Mouse (Mus musculus): ENCODE results near the gene Pus10. TPM values are rescaled to one million over a fixed set of nuclear protein-coding genes. Genes with fewer than 3 reads are reported as not detected.
A peak's percentile ranks its signal among the peaks of the same experiment; 100 is the strongest.

Gene Pus10
- polyA plus RNA-seq (2015; fragmentation: Nextera tagmentation; extraction: Ambion mirVana): 14.1 and 14.3 TPM in 2 replicates

- WGBS: under 1% methylated on average over 40 of the region's 40 CpGs
- peak; percentile 69 for ATAC-seq (ENCODE audit: low read depth)
- Histone ChIP-seq H3K4me3 (peak within 1 kb of the TSS; percentile 81), H3K36me3 (no peaks in the 10 kb centered on the region), H3K4me2 (peak within 1 kb of the TSS; percentile 69), H3K4me1 (replicated peaks) (peaks cover 43% of the 10 kb centered on the region), H3K27ac (replicated peaks) (peak within 1 kb of the TSS; percentile 96), H3K27me3 (no peaks in the 10 kb centered on the region), H3K9ac (peak within 1 kb of the TSS; percentile 88), H3K9me3 (no peaks in the 10 kb centered on the region)
Observed at GRCm38 (mm10) chr11:23665311-23665786, at the start of gene Pus10. Gene Pus10, plus strand, starts transcription at chr11:23665674.

- Histone ChIP-seq H3K4me2 (no peak overlapping the region), H3K27me3 (no peaks in the 10 kb centered on the region), H3K4me1 (replicated peaks) (no peaks in the 10 kb centered on the region), H3K27ac (replicated peaks) (no peak overlapping the region), H3K4me3 (no peak overlapping the region), H3K36me3 (peaks cover 55% of the 10 kb centered on the region), H3K9ac (no peak overlapping the region), H3K9me3 (no peaks in the 10 kb centered on the region)
- no peak for ATAC-seq (ENCODE audit: low read depth)
- WGBS: 88% methylated on average over 5 of the region's 5 CpGs
Observed at GRCm38 (mm10) chr11:23618995-23619394, 46.5 kb upstream of the Pus10 start.

GRCm38 (mm10) chr11:23630664-23631063 is 34.8 kb upstream of the Pus10 start:
- H3K36me3 ChIP-seq: peaks cover 16% of the 10 kb centered on the region
- no peak overlapping the region for H3K27ac ChIP-seq (replicated peaks)
- H3K4me1 ChIP-seq (replicated peaks): peaks cover 25% of the 10 kb centered on the region
- H3K9me3 ChIP-seq: no peaks in the 10 kb centered on the region
- no peak overlapping the region for H3K9ac ChIP-seq
- H3K4me3 ChIP-seq: no peak overlapping the region
- H3K27me3 ChIP-seq: no peaks in the 10 kb centered on the region
- ATAC-seq (ENCODE audit: low read depth): no peak
- no peak overlapping the region for H3K4me2 ChIP-seq

- peak within 1 kb of the TSS; percentile 96 for H3K27ac ChIP-seq (replicated peaks)
- ATAC-seq (ENCODE audit: low read depth): peak; percentile 100
- H3K9me3 ChIP-seq: no peaks in the 10 kb centered on the region
- peak within 1 kb of the TSS; percentile 61 for H3K4me2 ChIP-seq
- H3K9ac ChIP-seq: peak within 1 kb of the TSS; percentile 97
- peaks cover 8% of the 10 kb centered on the region for H3K36me3 ChIP-seq
- peak within 1 kb of the TSS; percentile 94 for H3K4me3 ChIP-seq
- WGBS: under 1% methylated on average over 82 of the region's 103 CpGs
- peaks cover 25% of the 10 kb centered on the region for H3K4me1 ChIP-seq (replicated peaks)
- H3K27me3 ChIP-seq: no peaks in the 10 kb centered on the region
Observed at GRCm38 (mm10) chr11:23632945-23633878, 32.3 kb upstream of the Pus10 start, which contains the start of gene 0610010F05Rik. Gene 0610010F05Rik, minus strand, starts transcription at chr11:23633639.

GRCm38 (mm10) chr11:23633879-23634215 is 31.6 kb upstream of the Pus10 start:
- H3K9ac ChIP-seq: peak overlapping the region; percentile 60
- peaks cover 25% of the 10 kb centered on the region for H3K4me1 ChIP-seq (replicated peaks)
- peak overlapping the region; percentile 61 for H3K4me2 ChIP-seq
- ATAC-seq (ENCODE audit: low read depth): no peak; the same call in 1 of the 2 replicates
- H3K36me3 ChIP-seq: peaks cover 4% of the 10 kb centered on the region; the same call in 1 of the 2 replicates
- no peaks in the 10 kb centered on the region for H3K27me3 ChIP-seq
- WGBS: 10% methylated on average over 7 of the region's 7 CpGs
- no peaks in the 10 kb centered on the region for H3K9me3 ChIP-seq
- peak overlapping the region; percentile 94 for H3K4me3 ChIP-seq
- peak overlapping the region; percentile 96 for H3K27ac ChIP-seq (replicated peaks)

GRCm38 (mm10) chr11:23634573-23634972 is 30.9 kb upstream of the Pus10 start:
- Histone ChIP-seq H3K4me2 (peak overlapping the region; percentile 61; the same call in 1 of the 2 replicates), H3K27me3 (no peaks in the 10 kb centered on the region), H3K4me3 (no peak overlapping the region), H3K36me3 (peaks cover 11% of the 10 kb centered on the region), H3K9ac (no peak overlapping the region), H3K27ac (replicated peaks) (0 out of 2 replicates have a peak overlapping the region, but pooled peaks have one; percentile 6), H3K9me3 (no peaks in the 10 kb centered on the region), H3K4me1 (replicated peaks) (peaks cover 25% of the 10 kb centered on the region)
- ATAC-seq (ENCODE audit: low read depth): no peak
- 52% methylated on average over 8 of the region's 8 CpGs for WGBS

- Histone ChIP-seq H3K27ac (replicated peaks) (no peak overlapping the region), H3K4me2 (no peak overlapping the region), H3K4me3 (no peak overlapping the region), H3K9me3 (no peaks in the 10 kb centered on the region), H3K9ac (no peak overlapping the region), H3K4me1 (replicated peaks) (no peaks in the 10 kb centered on the region), H3K27me3 (no peaks in the 10 kb centered on the region), H3K36me3 (peaks cover 49% of the 10 kb centered on the region)
- ATAC-seq (ENCODE audit: low read depth): no peak
Observed at GRCm38 (mm10) chr11:23647431-23647830, 18.0 kb upstream of the Pus10 start.

GRCm38 (mm10) chr11:23647835-23648234 is 17.6 kb upstream of the Pus10 start:
- Histone ChIP-seq H3K27me3 (no peaks in the 10 kb centered on the region), H3K4me2 (no peak overlapping the region), H3K27ac (replicated peaks) (no peak overlapping the region), H3K9ac (no peak overlapping the region), H3K9me3 (no peaks in the 10 kb centered on the region), H3K4me1 (replicated peaks) (no peaks in the 10 kb centered on the region), H3K36me3 (peaks cover 45% of the 10 kb centered on the region), H3K4me3 (no peak overlapping the region)
- no peak for ATAC-seq (ENCODE audit: low read depth)
- 90% methylated on average over 3 of the region's 3 CpGs for WGBS

GRCm38 (mm10) chr11:23653666-23654065 is 11.8 kb upstream of the Pus10 start:
- 43% methylated on average over 3 of the region's 3 CpGs for WGBS
- Histone ChIP-seq H3K4me2 (no peak overlapping the region), H3K27ac (replicated peaks) (no peak overlapping the region), H3K4me1 (replicated peaks) (no peaks in the 10 kb centered on the region), H3K4me3 (no peak overlapping the region), H3K27me3 (no peaks in the 10 kb centered on the region), H3K9ac (no peak overlapping the region), H3K9me3 (no peaks in the 10 kb centered on the region), H3K36me3 (peaks cover 22% of the 10 kb centered on the region)
- no peak for ATAC-seq (ENCODE audit: low read depth)

GRCm38 (mm10) chr11:23657791-23658190 is 7.7 kb upstream of the Pus10 start:
- Histone ChIP-seq H3K27me3 (no peaks in the 10 kb centered on the region), H3K36me3 (no peaks in the 10 kb centered on the region; the same call in 1 of the 2 replicates), H3K9ac (no peak overlapping the region), H3K4me1 (replicated peaks) (peaks cover 18% of the 10 kb centered on the region), H3K4me2 (no peak overlapping the region), H3K4me3 (no peak overlapping the region), H3K27ac (replicated peaks) (no peak overlapping the region), H3K9me3 (no peaks in the 10 kb centered on the region)
- WGBS: 78% methylated on average over 2 of the region's 2 CpGs
- ATAC-seq (ENCODE audit: low read depth): no peak

- no peak for ATAC-seq (ENCODE audit: low read depth)
- no peaks in the 10 kb centered on the region for H3K9me3 ChIP-seq
- no peaks in the 10 kb centered on the region for H3K27me3 ChIP-seq
- H3K36me3 ChIP-seq: no peaks in the 10 kb centered on the region
- 0 out of 2 replicates have a peak overlapping the region, but pooled peaks have one; percentile 30 for H3K4me2 ChIP-seq
- no peak overlapping the region for H3K9ac ChIP-seq
- H3K4me1 ChIP-seq (replicated peaks): peaks cover 45% of the 10 kb centered on the region
- H3K4me3 ChIP-seq: no peak overlapping the region
- no peak overlapping the region for H3K27ac ChIP-seq (replicated peaks)
Observed at GRCm38 (mm10) chr11:23664232-23664631, 1.2 kb upstream of the Pus10 start.

GRCm38 (mm10) chr11:23665798-23666501 is 476 bp downstream of the Pus10 start, which contains the start of gene Pex13:
Gene Pex13, minus strand, starts transcription at chr11:23665959.
- under 1% methylated on average over 49 of the region's 49 CpGs for WGBS
- peaks cover 37% of the 10 kb centered on the region for H3K4me1 ChIP-seq (replicated peaks)
- H3K9me3 ChIP-seq: no peaks in the 10 kb centered on the region
- no peaks in the 10 kb centered on the region for H3K36me3 ChIP-seq
- H3K9ac ChIP-seq: peak within 1 kb of the TSS; percentile 88
- H3K27ac ChIP-seq (replicated peaks): peak within 1 kb of the TSS; percentile 96
- H3K4me3 ChIP-seq: peak within 1 kb of the TSS; percentile 81
- ATAC-seq (ENCODE audit: low read depth): peak; percentile 99
- H3K4me2 ChIP-seq: peak within 1 kb of the TSS; percentile 69
- H3K27me3 ChIP-seq: no peaks in the 10 kb centered on the region
